Mouse (Mus musculus): ENCODE measurements around the gene Rab5c.

DNA sequence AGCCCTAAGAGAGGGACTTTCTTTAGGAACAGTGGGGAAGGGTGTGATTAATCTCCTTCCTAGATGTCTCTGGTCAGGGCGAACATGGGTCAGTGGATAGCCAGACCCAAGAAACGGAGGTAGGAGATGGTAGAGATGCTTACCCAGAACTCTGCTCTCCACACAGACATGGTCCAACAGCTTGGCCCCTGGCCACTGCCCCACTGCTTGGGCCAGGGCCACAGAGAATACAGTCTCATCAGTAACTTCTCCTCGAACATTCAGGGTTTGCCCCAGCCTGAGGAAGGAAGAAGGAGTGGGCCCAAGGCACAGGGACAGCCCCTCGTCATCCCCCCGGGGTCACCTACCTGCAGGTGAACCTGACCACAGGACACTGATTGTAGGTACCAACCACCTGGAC, 29.9 kb upstream of the Rab5c start:
- no peak for TF ChIP-seq CTCF (IDR thresholded peaks at IDR 0.05; ENCODE audit: low read depth)
- no peak for TF ChIP-seq EP300 (IDR thresholded peaks at IDR 0.05; ENCODE audit: low read depth)

All from liver, embryonic 14.5 days (tissue).